Mouse (Mus musculus) right cerebral cortex, postnatal 10 days (tissue): ENCODE data around the gene Hoxb6.

Experiments used
- DNase-seq, 2 experiments: peaks; one replicate each; pipeline ENCODE4 v3.0.0; 2021; ENCODE audit warnings: low spot score in 2 of 2

Gene Hoxb6

DNA sequence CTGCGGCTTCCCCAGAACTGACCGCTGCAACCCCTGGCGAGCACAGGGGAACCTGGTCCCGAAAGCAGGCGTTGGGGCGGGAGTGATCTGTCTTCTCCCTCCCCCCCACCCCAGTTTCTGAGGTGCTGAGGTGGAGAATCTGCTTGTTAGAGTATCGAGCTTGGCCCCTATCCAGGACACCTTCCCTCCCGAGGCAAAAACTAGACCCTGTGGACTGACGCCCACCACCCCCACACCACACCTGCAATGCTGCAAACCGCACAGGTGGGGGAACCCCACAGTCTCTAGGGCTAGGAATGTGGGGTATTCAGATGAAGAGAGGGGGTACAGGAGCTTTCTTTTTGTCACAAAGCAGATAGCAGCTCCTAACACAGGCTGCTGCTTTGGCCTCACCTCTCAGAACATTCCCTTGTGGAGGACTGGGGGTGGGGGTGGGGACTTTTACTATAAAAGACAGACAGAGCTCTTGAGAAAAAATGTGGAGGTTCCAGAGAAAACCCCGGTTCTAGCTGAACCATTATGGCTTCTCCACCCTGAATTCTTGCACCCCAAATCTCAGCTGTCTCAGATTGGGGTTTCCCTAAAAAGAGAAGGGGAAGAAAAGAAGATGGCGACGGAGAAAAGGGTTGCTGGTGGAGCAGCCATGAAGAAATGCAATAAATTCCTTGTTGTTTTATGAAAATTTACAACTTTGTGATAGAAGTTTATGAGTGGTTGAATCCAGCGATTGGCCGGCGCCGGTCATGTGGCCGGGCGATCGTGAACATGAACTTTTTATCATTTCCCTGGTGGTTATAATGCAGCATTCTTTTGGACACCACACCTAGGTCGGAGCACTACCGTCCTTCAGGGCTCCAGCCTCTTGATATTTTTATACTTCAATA is at the start of gene Hoxb6:
Gene Hoxb6, plus strand, starts transcription at position 796 of the 884 bp plus-strand sequence.
- DNase-seq: no peak

DNA sequence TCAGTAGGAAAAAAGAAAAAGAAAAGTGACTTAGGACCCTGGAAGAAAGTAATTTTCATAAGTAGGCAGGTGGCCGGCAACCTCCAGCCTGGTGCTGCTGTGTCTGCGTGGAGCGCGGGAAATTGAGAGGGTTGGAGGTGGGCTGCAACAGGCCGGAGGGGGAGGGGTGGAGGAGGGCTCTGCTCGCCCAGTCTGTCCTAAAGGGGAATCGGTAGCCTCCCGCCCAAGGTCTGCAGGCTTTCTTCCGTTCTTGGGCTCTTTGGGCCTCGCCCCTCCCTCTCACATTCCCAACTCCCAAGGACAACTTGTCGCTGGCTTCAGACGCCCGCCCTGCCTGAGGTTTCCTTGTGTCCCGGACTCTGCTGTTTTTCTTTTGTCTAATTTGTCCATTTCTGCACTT is 41.4 kb upstream of the Hoxb6 start:
- DNase-seq: no peak

DNA sequence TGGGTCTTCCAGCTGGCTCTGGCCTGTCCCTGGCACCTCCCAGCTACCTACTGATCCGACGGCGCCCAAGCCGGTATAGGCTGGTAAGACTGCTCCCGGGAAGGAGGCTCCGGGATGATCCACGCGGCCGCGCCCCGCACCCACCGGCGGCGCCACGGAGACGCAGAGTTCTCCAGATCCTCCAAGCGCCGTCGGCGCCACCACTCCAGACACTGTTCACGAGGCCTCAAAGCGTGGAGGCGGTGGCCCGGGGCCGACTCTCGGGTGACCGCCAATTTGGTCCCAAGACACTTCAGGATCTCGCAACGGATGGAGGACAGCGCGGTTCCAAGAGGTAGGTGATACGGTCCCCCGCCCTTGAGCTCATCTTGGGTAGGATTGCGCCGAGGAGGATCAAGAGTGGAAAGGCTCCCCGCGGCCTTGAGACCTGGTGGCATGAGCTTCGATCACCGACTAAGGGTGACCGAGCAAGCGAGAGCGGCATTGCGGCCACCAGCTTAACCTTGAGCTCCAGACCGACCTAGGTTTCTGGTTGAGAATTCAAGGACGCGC is 40.7 kb upstream of the Hoxb6 start:
- no peak for DNase-seq

DNA sequence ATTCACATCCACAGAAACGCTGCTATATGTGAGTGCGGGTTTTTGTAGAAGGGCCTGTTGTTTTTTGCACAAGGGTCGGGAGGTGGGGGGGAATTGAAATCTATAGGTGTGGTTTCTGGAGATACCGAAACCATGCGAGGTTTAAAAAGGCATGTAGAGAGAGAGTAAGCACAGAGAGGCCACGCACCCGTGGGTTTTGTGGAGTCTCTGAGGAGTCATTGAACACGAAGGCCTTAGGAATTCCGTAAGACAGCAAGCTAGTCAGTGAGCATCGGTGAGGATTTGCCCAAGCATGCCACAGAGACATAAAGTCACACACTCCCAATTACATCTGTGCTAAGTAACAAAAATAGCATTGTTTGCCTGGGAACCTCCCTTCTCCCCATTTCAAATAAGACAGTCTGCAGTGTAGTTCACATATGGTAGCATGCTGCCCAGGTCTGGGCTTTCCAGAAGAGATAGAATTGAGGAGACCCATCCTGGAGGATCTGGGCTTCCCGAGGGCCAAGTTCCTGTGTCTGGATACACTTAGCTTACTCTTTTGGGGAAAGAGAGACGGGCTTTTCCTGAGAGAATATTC is 39.6 kb upstream of the Hoxb6 start:
- no peak for DNase-seq

DNA sequence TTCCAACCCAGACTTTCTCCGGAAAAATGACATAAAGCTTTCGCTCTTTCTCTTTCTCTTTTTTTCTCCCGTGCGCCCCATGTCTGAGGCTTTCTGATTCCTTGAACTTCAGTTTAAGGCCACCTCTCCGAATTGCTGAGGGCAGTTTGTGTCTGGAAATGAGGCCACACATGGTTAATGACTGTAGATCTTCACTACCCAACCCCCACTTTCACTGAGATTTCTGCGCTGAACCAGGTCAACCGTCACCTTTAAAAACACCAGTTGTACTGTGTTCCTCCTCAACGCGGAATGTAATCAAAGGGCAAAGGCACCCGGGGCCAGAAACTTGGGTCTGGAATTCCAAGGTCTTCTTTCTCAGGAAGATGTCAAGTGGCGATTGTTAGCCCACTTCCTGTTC is 38.1 kb upstream of the Hoxb6 start:
- no peak for DNase-seq

DNA sequence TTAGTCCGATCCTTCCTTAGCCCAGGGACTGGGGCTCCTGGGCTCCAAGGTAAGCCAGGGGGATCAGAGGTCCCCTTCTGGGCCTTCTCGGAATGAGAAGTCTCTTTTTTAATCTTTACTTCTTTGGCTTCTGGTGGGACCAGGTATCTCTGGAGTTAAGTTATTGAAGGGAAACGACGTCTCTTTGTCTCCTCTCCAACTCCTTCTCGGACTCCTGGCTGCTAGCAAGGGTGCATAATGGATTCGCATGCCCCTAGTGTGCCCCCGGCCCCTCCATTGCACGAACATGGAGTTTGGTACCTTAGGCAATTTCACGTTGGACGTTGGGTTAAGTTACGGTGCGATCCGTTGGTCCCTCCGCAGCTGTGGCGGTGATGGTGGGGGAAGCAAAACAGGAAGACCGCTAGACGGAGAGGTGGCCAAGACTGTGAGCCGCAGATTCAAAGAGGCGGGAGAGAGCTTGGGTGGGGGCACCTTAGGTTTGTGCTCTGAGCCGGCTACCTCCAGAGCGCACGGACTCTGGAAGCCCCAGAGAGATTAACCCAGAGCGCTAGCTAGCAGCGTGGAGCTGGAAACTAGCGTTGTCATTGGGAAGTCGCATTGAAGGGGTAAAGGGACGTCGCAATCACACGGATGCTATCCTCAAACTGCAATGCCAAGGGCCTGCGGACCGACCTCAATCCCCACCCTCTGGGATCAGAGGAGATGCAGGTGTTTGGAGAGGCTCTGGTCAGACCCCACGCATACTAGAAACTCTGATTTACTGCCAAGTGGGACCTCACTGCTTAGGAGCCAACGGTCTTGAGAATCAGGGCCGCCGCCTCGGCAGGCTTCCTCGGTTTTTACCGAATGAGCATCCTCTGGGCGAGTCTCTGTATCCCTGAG is 36.9 kb upstream of the Hoxb6 start:
- DNase-seq: no peak

DNA sequence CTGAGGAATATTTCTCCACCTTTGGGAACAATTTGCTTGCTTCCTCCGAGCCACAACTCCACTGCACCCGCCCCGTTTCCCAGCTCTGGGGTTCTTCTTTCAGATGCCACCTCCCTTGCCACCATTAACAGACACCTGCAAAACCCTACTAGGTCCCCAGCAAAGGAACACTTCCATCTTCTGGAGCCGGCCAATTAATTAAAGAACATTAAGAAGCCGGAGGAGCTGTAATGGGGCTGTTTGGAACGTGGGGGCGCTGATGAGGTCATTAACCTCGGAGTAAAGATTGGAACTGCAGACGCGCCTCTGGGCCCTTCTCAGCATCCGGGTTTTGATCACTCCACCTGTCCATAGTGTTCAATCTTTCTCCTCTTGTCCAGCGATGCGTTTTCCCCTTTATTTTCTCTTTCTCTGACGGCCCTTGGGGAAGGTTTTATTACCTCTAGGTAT is 36.3 kb upstream of the Hoxb6 start:
- DNase-seq: no peak

DNA sequence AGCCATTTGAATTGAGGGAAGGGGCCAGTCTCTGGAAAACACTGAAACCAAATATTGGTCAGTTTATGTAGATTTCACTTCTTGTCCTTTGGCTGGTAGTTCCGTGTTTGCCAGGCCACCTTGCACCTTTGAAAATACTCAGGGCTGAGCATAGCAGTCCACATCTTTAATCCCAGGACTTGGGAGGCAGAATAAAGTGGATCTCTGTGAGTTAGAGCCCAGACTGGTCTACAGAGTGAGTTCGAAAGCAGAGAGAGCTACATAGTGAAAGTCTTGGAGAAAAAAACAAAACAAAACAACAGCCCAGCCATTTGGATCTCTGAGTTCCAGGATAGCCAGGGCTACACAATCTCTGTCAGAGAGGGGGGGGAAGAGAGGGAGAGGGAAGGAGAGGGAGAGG is 35.1 kb upstream of the Hoxb6 start:
- DNase-seq: no peak

DNA sequence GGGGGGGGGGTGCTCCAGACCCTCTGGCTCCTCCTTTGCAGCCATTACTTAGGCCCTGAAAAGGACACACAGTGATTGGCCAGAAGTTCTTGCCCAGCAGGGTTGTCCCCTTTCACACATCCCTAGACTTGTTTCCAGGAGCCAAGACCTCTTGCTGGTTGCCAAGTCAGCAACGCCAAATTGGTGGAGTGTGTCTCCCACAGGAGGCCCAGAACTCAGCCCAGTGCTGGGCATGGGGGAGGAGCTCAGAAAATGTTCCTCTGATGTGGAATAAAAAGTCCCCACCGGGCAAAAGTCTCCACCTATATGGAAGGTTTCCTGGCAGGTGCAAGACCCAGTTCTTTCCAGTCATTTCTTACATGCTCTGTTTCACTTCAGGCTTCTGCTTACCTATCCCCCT is 33.2 kb upstream of the Hoxb6 start:
- no peak for DNase-seq

DNA sequence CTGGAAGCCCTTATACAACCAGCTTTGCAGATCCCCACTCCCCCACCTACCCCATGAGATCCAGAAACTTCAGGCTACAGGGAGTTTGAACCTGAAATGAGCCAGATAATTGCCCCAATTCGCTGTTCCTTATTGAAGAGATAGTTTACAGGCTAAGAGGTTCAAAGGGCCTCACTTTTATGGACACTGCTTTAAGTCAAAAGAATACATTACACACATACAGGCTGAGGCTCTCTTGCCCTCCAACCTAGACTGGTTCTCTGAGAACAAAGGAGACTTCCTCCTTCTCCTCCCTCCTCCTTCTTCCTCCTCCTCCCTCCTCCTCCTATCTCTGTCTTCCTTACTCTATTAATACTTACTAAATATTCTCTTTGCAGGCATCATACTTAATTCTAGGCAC is 32.8 kb upstream of the Hoxb6 start:
- no peak for DNase-seq

DNA sequence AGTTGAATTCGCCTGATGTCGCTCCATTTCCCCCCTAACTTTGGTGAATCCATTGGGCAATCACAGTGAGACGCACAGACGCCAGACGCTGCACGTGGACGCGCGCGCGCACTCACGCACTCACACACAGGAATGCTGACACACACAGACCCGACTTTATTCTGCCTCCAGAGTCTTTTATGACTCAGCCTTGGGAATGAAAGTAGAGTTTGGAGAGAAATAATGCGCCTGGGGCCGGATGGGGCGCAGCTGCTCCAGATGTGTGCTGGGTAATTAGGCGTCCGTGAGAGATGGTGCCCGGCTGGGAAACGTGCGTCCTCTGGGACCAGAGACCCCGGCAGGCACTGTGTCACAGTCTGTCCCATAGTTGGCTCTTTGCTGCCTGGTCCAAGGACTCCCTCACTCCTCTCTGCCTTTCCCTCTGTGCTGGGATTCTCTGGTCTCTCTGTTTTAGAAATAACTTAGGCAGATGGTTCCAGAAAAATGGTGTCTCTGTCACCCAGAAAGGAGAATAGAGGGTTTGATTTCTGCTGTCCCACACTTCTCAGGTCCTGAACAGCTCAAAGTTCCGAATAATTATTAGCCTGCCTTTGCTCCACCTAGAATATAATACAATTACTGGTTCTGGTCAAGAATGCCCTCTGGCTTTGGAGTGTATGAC is 31.8 kb upstream of the Hoxb6 start:
- DNase-seq: no peak

DNA sequence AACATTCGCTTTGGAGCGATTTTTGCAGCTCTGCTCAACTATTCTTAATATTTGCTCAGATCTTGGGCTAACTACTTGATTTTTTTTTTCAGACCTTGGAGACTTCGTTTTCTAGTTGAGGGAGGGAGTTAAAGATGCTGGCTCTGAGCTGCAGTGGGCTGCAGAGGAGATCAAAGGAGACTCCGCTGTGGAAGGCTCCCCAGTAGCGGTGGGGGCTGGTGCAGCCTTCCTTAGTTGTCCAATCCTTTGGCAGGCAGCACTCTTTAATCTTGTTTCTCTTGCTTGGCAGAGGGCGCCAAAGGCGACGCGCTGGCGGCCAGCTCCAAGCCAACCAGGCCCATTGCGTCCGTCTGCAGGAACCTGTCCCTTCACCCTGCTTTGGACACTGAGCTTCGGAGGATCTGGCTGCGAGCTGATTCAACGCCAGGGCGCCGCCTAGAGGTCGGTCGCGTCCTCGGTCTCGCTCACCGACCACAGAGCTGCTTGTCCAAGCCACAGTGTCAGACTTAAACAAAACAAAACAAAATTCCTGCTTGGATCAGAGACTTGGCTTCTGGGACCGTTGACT is 30.9 kb upstream of the Hoxb6 start:
- DNase-seq: no peak

DNA sequence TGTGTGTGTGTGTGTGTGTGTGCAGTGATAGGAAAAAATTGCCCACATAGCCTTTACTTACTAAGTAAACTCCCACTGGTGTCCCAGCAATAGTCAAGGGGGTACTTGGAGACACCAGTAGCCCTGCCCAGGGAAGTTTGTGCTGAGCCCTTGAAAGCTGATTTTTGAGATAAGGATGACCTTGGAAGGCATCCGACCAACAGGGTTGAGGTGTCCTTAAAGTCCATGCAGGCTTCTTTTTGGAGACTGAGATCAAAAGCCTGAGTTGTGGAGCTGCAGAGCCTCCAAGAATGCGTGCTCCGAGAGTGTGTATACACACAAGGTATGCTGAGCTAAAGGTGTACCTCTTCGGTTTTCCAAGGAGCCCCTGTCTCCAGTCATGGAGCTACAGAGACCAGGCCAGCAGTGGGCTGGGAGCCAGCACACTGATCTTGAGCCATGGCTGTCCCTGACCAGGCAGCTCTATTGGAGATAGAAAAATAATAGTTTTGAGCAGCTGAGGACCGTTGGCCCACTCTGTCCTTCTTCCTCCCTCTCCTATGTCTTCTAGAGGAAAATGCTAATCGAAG is 29.9 kb upstream of the Hoxb6 start:
- no peak for DNase-seq

DNA sequence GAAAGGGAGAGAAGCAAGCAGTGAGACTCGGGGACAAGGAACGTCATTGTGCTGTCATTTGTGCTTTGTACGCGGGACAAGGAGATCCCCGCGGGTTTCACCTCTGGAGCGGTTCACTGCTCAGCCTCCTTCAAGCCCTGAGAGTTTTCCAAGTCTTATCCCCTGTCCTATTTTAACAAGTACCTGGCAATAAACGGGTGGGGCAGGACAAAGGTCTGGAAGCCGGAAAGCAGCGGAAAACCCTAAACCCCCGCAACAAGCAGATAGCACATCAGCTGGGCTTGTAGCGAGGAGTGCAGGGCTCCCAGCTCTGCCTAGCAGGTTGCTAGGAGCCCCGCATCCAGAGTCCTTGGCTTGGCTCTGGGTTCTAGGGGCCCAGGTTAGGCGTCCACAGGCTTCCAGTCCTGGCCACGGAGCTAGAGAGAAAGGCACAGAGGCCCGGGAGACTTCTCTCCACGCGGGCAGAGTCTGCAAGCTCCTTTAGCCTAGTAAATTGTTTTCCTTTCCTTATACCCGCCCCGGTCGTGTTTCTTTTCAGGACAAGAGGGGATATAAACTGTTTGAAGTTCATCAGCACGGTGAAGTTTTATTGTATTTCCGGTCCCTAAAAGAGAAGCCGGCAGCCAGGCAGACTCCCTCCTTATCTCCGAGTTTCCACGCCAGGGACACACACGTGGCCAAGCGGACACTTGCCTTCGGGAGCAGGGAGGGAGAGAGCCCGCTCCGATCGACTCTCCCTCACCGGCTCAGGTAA is 28.5 kb upstream of the Hoxb6 start:
- DNase-seq: no peak

DNA sequence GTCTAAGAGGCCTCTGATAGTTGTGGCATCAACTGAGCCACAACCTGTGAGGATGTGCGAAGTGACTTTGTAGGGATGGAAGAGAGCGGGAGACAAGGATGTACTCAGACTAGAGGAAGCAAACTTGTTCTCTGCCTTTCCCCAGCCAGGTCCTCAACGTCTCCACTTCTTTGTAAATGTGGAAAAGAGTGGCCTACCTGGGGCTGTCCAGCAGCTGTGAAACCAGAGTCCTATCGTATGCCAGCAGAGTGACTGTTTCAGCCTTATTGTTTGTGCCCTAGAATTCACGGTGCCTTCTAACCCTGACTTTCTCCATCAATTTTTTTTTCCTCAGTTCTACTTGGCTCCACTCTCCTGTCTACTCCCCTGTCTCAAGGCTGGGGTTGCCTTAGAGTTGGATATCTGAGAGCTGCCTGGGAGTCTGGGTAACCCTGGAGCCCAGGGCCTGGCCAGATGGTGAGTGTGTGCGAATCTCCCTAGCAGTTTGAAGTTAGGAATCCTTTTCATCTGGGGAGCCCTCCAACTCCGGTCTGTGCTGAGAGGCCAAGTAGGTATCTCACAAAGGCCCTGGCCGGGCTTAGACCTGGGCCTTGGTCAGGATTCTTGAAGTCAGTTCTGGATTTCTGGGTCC is 27.8 kb upstream of the Hoxb6 start:
- DNase-seq: no peak

DNA sequence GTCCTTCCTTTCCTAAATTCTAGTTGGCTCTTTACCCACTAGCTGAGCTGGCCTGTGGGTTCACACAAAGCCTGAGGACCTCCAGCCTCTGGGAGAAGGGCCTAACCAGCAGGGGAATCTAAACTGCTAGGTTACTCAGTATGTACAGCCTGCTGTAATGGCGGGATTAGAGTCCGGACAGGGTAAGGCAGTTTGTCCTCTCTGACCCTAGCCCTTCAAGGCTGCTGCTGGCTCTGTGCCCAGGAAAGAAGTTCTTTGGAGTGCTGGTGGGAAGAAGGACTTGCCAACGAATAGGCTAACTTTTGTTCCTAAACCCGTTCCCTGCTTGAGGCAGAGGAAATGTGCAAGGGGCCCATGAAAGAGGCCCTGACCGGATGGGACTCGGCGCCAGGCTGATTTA is 26.3 kb upstream of the Hoxb6 start:
- DNase-seq: no peak

DNA sequence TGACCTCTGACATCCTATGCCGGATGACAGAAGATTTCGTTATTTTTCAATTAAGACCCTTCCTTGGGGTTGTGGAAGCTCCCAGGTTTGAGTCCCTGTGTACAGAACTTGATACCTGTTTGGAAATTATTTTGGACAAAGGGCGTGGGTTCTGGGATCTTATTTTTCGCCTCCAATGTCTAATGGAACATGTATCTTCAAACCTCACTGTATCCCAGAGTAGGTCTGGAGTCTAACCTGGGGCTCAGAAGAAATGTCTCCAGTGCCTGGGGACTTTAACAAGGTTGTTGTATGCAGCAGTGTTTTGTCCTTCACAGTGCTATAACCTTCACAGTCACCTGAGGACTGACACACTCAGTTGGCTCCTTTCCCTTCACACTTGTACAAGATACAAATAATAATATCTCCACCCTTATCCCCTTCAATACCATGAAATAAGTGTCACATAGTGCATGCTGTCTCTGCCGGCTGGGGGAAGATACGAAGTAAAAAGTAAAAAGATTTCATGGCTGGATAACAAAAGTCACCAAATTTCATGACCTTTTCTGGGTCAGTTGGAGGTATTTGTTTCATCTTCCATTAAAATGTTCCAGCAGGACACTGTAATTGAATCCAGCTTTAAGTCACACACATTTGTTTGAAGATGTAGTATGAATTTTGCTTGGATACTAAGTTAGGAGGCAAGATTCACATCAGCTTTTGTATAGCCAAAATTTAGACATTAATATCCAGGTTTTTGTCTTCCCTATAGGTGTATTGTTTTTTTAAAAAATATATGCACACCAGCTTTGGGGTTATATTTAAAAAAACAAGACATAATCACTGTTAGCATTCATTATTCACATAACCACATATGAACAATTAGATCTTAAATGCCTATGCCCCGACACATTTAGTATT is 25.0 kb upstream of the Hoxb6 start:
- DNase-seq: no peak

DNA sequence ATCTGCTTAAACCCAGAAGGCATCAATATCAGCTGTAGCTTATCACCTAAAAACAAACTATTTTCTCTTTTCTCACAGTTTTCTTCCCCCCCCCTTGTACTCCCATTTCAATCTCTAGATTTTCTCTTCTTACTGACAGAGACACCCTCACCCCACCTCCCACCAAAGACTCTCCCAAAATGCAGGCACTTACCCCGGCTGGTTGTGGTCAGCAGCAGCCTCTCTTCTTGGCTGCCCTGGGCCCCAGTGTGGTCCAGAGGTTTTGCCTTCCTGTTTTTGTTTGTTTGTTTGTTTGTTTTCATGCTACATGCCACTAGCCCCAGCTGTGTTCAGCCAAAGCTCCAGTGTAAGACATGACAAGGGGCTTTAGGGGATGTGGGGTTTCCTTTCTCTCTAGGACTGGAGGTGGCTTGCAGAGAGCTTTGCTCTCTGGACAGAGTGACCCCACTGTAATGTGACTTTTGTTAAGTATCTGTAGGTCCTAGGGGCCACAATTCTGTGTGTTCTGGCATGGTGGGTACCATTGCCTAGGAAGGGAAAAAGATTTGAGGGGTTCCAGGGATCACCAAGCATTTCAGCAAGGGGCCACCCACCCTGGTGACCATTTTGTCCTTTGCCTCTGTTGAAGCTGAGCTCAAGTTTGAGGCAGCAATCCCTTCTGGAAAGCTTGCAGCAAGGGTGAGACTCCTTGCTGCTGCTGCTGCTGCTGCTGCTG is 24.1 kb upstream of the Hoxb6 start:
- no peak for DNase-seq
